Mouse (Mus musculus) bone marrow, adult 2 months (tissue): ENCODE data around the gene Dhfr. TPM values are rescaled to one million over a fixed set of nuclear protein-coding genes. Genes with fewer than 3 reads are reported as not detected.

Experiments
- H3K27ac ChIP-seq: fragments of 200-500 bp; 2 replicates; pipeline ENCODE4 v1.5.1; 2012; ENCODE audit warnings: low read depth, mild to moderate bottlenecking, control low read depth, inconsistent platforms, low read length; ENCODE audit not compliant: control insufficient read depth, poor library complexity, insufficient read depth
- H3K4me1 ChIP-seq: fragments of 200-500 bp; 2 replicates; pipeline ENCODE4 v1.6.1; 2011; ENCODE audit warnings: low read length; ENCODE audit not compliant: control insufficient read depth, insufficient read depth
- H3K4me3 ChIP-seq: fragments of 200-500 bp; replicated peaks from 2 replicates; pipeline ENCODE3; 2011; ENCODE audit warnings: mild to moderate bottlenecking, low read depth, low read length, control low read depth; ENCODE audit not compliant: control insufficient read depth
- CTCF ChIP-seq: fragments of 200-500 bp; IDR thresholded peaks from 2 replicates; pipeline ENCODE4 v1.5.1; 2011; ENCODE audit warnings: low read length, control low read depth; ENCODE audit not compliant: control insufficient read depth, insufficient read depth
- POLR2A ChIP-seq: fragments of 200-500 bp; IDR thresholded peaks from 2 replicates; pipeline ENCODE4 v1.6.1; 2011; ENCODE audit warnings: low read depth, mild to moderate bottlenecking, control low read depth, low read length, borderline replicate concordance; ENCODE audit not compliant: control insufficient read depth
- WGBS: fragments of 180-500 bp; shearing (Covaris S2); methylation state at CpG from one replicate; pipeline ENCODE4 v1.1.7; 2018; 5-methylcytosine and 5-hydroxymethylcytosine counted together
- polyA plus RNA-seq: library from polyadenylated mRNA; stranded (reverse); fragments of >200 nt; gene quantifications from 2 replicates; pipeline ENCODE4 v1.2.4, GENCODE M21; 2011; ENCODE audit warnings: low replicate concordance; ENCODE audit not compliant: missing spikeins, insufficient read depth, insufficient read length

Gene Dhfr
- polyA plus RNA-seq, result 8.9 and 10.0 TPM in 2 replicates

DNA sequence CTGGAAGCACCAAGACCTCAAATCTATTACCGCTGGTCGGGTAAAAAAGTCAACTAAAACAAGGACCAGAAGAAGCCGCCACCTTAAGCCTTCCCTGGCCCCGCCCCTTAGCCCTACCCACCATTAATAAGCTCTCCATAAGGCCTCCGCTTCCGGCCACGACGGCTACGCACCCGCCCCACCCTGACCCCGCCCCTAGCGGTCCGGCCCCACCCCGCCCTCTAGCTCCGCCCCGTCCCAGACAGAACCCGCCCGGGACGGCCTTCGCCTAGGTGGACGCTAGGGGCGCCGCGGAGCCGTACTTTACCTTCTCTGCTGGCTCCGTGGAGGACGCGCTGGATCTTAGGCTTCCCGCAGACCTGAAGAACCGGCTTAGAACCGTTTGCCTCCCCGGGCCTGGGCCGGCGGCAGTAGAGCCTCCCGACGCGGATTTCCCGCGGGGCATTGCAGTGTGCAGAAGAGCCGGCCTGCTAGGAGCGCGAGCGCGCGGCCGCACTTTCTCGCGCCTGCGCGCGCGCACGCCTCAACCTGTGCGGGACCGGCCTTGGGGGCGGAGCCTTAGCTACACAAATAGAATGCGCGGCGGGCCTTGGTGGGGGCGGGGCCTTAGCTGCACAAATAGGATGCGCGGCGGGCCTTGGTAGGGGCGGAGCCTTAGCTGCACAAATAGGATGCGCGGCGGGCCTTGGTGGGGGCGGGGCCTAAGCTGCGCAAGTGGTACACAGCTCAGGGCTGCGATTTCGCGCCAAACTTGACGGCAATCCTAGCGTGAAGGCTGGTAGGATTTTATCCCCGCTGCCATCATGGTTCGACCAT is at the start of gene Dhfr, which contains the start of gene Msh3:
Dhfr (plus strand) TSS at position 271 of the 816 bp plus-strand sequence.
Msh3 (minus strand) TSS at position 548 of the 816 bp plus-strand sequence.
- Histone ChIP-seq H3K27ac (peak within 1 kb of the TSS; percentile 94), H3K4me3 (peak within 1 kb of the TSS; percentile 78), H3K4me1 (no peaks in the 10 kb centered on the region; the same call in 1 of the 2 replicates)
- WGBS, result under 1% methylated on average over 76 of the region's 76 CpGs
- peak; percentile 58; the same call in 1 of the 2 replicates for TF ChIP-seq POLR2A
- TF ChIP-seq CTCF, result peak; percentile 79

DNA sequence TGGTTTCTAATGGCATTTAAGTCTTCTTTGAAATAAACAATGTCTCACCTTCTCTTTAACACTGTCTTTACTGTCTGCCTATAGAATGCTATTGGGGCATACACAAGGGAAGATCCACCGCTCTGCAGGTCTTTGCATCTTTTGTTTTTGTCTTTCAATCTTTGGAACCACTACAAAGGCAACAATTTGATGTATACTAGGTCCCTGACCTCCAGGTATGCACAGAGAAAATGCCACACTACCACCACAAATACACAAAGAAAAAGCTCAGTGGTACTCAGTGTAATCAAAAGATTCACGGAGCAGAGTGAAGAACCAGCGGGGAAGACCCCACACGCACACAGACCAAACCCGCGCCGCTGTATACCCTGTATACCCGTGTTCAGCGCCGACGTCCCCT is 48.8 kb upstream of the Dhfr start, which contains the start of gene Gm20379:
Gm20379 (plus strand) TSS at position 301 of the 400 bp plus-strand sequence.
- Histone ChIP-seq H3K4me3 (no peak within 1 kb of the TSS), H3K27ac (no peak within 1 kb of the TSS), H3K4me1 (no peaks in the 10 kb centered on the region)
- 96% methylated on average over 11 of the region's 11 CpGs for WGBS
- TF ChIP-seq CTCF (no peak), POLR2A (no peak)

DNA sequence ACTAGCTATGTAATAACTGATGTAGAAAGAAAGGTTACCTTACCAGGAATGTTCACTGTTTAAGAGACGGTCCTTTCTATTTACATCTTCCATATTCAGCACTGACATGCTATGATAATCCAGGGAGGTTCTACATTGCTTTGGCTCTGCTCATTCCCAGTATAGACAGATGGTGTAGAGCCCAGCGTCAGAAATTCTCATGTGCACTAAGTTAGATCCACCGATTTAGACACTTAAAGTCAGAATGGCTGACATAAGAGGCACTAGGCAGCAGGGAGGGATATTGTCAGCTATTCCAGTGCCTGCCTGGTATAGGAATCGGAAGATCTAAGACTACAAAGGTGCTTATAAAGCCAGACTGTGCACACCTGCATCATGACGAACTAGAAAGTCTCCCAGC is 39.9 kb upstream of the Dhfr start:
- Histone ChIP-seq H3K4me1 (no peaks in the 10 kb centered on the region), H3K4me3 (no peak overlapping the region), H3K27ac (no peak overlapping the region)
- 70% methylated on average over 5 of the region's 5 CpGs for WGBS
- TF ChIP-seq CTCF (no peak), POLR2A (no peak)

DNA sequence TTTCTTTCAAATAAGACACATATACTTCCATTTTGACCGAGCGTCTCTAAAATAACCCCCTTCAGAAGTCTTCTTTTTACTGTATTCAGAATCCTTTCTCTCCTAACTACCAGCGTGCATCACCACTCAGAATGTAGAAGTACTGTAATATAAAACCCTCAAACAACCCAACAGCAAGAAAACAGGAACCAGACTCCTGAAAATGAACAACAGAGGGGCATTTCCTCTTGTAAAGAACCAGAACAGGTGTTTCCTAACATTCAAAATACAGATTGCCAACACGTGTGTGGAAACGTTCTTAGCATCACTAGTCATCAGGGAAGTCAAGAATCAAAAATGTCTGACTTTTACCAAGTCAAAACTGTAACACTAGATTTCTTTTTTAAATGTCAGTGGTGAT is 33.8 kb upstream of the Dhfr start:
- Histone ChIP-seq H3K4me3 (no peak overlapping the region), H3K4me1 (peaks cover 3% of the 10 kb centered on the region; the same call in 1 of the 2 replicates), H3K27ac (no peak overlapping the region; the same call in 1 of the 2 replicates)
- TF ChIP-seq CTCF (no peak), POLR2A (no peak)
- WGBS, result 32% methylated on average over 5 of the region's 5 CpGs

DNA sequence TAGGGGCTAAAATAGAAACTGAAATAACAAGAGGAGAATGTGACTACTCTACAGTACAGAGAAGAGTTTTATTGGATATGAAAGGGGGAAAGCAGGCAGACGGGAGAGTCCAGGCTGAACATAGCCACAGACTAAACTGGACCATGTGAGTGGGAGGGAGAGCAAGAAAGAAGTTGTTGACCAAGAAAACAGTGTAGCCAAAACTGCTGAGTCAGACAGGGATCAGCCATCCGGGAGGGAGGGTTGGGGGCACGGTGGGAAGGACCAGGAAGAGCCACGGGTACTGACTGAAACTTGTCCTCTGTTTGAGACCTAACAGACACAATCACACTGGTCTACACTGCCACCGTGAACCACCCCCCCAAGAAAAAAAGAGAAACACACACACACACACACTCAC is 28.5 kb upstream of the Dhfr start:
- 59% methylated on average over 5 of the region's 5 CpGs for WGBS
- no peak overlapping the region for H3K4me3 ChIP-seq
- no peak overlapping the region for H3K27ac ChIP-seq
- H3K4me1 ChIP-seq, result peaks cover 1% of the 10 kb centered on the region; the same call in 1 of the 2 replicates
- TF ChIP-seq CTCF (no peak), POLR2A (no peak)

DNA sequence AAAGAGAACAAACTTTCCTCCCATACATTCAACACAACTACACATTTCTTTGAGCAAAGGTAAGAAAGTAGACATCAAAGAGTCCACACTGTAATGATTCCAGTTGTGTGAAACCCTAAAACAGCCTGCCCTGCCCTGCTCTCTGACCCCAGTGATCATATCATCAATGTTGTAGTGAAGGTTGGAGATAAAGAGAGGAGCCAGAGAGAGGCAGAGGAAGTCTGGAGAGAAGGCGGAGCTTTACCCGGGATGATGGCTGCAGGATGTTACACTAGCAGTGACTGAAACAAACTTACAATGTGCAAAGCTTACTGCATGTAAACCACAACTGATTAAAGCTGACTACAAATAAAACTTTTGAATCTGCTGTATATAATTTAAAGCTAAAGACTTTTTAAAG is 26.5 kb upstream of the Dhfr start:
- TF ChIP-seq POLR2A (no peak), CTCF (no peak)
- Histone ChIP-seq H3K4me3 (no peak overlapping the region), H3K4me1 (no peaks in the 10 kb centered on the region), H3K27ac (no peak overlapping the region)
- 54% methylated on average over 2 of the region's 2 CpGs for WGBS

DNA sequence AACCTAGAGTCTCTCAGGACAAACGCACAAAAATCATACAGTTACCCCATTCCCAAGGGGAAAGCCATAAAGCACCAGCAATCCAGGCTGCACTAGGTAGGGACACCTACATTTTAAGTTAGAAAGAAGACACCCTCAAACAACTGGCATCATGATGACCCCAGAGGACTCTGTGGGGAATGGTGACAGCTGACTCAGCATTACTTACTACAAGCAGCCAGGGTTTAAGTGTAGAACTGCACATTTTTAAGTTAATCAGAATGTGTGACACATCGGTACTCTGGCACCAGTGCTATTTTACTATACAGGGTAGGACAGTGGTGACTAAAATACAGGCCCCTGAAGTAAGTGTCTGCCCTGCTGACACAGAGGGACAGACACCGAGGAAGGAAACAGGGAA is 23.9 kb upstream of the Dhfr start:
- Histone ChIP-seq H3K4me3 (no peak overlapping the region), H3K4me1 (no peaks in the 10 kb centered on the region), H3K27ac (no peak overlapping the region)
- 86% methylated on average over 3 of the region's 3 CpGs for WGBS
- no peak for TF ChIP-seq POLR2A
- no peak for TF ChIP-seq CTCF

DNA sequence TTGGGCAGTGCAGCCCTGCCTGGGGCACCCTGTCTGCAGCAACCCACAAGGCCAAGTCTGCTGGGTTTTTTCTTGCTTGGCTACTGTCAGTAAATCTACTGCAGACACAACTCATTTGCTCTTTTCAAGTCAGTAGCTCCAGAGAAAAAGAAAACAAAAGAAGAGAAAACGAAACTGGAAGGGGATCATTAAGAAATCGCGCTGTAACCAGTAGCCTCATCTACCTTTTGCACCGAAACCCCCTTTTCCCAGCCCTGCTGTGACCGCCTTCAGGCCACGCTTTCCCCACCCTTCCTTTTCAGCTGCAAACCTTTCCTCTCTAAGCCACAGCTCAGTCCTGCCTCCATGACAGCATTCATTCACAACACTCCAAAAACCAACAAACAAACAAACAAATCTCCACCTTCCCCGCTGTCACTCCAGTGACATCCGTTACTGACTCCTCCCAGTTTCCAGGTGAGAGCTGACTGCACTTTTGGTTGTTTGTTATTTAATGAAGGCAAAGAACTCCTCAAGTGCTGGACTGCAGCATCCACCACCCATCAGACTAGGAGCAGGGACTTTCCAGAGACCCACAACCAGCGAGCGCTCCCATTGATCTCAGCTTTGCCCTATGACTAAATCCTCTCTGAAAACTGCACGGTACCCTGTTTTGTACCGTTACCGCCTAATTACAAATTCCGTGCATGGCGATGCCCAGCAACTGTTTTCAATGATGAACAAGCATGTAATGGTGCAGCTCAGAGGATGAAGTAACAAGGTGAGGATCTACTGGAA is 22.2 kb upstream of the Dhfr start:
- WGBS, result 88% methylated on average over 15 of the region's 15 CpGs
- Histone ChIP-seq H3K27ac (no peak overlapping the region), H3K4me3 (no peak overlapping the region), H3K4me1 (no peaks in the 10 kb centered on the region; the same call in 1 of the 2 replicates)
- TF ChIP-seq CTCF (no peak), POLR2A (no peak)
